Mouse (Mus musculus): ENCODE results near the gene Tbx4. TPM values are rescaled to one million over a fixed set of nuclear protein-coding genes. Genes with fewer than 3 reads are reported as not detected.

Gene Tbx4
- polyA plus RNA-seq, 1 experiment = 0.02 TPM

DNA sequence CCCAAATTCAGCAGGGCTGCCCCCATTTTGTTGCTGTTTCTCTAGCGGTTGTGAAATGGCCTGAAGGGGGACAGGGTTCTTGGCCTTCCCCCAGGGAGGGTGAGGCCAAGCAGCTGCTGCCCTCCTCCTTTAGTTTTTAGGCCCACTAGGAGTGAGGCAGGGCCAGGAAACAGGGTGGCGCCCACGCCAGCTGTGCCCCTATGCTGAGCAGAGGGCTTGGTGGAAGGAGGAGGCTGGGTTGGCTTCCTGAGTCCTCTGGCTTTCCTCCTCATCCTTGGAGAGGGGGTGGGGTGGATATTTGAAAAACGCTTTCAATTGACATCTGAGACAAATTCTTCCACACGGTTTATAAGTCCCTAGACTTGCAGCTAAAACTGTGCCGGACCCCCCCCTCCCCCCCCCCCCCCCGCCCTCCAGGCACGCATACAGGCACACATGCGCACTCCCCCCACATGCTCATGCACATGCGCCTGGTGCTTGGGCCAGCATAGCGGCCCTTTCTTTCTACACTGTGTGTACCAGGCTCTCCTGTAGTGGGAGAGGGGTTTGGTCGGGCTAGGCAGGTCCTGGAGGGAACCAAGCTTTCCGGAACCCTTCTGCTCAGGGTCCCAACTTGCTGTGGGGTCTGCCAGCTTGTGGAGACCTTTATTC, 10.2 kb downstream of the Tbx4 start:
- no peak for TF ChIP-seq MYOG (IDR thresholded peaks at IDR 0.05; ENCODE audit: control insufficient read depth, extremely low read depth, insufficient read length)
- no peaks in the 10 kb centered on the region for H3K79me2 ChIP-seq (ENCODE audit: control insufficient read depth, insufficient read depth)
- peaks cover 75% of the 10 kb centered on the region for H3K27me3 ChIP-seq (ENCODE audit: control insufficient read depth, insufficient read depth, insufficient read length)
- H3K36me3 ChIP-seq (ENCODE audit: control insufficient read depth, insufficient read depth) = no peaks in the 10 kb centered on the region
- no peak overlapping the region for H3K4me3 ChIP-seq (ENCODE audit: insufficient read depth, poor library complexity, severe bottlenecking)
- no peaks in the 10 kb centered on the region for H3K79me3 ChIP-seq (ENCODE audit: low read depth)
- H3ac ChIP-seq (ENCODE audit: control insufficient read depth, insufficient read length, low read depth) = no peak overlapping the region

DNA sequence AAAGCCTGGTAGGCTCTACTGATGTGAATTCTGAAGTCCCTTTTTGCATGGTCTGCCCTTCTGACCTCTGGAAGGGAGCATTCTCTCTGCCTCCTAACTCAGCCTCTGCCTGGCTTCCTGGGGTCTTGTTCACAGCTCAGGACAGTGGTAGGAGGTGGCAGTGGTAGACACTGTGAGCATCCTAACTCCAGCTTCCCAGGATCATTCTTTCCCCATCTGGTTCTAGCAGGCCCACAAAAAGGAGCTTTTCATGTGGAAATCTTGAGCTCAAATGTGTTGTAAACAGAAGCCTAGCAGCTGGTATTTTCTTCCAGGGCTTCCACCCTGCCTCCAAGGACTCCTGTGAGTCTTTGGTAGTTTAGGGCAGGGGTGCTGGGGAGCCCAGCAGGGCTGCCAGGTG, 14.1 kb downstream of the Tbx4 start:
- Histone ChIP-seq H3ac (ENCODE audit: control insufficient read depth, insufficient read length, low read depth) (no peak overlapping the region), H3K4me3 (ENCODE audit: insufficient read depth, poor library complexity, severe bottlenecking) (no peak overlapping the region), H3K79me2 (ENCODE audit: control insufficient read depth, insufficient read depth) (no peaks in the 10 kb centered on the region), H3K36me3 (ENCODE audit: control insufficient read depth, insufficient read depth) (no peaks in the 10 kb centered on the region), H3K27me3 (ENCODE audit: control insufficient read depth, insufficient read depth, insufficient read length) (peaks cover 57% of the 10 kb centered on the region), H3K79me3 (ENCODE audit: low read depth) (no peaks in the 10 kb centered on the region)
- TF ChIP-seq MYOG (IDR thresholded peaks at IDR 0.05; ENCODE audit: control insufficient read depth, extremely low read depth, insufficient read length) (no peak), CEBPB (IDR thresholded peaks at IDR 0.05; ENCODE audit: low read depth) (no peak), CTCF (IDR thresholded peaks at IDR 0.05; ENCODE audit: control insufficient read depth, insufficient read depth, insufficient read length) (no peak), MYOD1 (IDR thresholded peaks at IDR 0.05; ENCODE audit: control insufficient read depth, insufficient read length, low read depth) (no peak), FOSL1 (IDR thresholded peaks at IDR 0.05; ENCODE audit: insufficient read depth, low read length, poor library complexity, severe bottlenecking) (no peak), USF1 (IDR thresholded peaks at IDR 0.05; ENCODE audit: low read depth) (no peak), MAX (IDR thresholded peaks at IDR 0.05) (no peak)

DNA sequence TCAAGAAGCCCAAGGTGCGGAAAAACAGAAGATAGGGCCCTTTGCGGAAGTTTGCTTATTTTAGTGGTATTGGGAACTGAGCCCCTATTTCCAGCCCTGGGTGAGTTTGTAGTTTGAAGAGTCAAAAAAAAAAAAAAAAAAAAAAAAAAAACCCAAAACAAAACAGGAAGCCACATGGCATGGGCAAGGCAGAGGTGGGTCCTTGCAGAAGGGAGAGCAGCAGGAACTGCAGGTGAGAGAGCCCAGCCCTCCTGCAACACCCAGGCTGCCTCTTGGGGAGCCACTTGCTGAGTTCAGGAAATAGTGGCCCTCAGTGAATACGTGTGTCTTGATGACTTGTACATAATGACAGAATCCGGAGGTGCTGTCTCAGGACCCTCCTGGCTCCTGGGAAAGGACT, 23.3 kb downstream of the Tbx4 start:
- no peak for TF ChIP-seq MYOD1 (IDR thresholded peaks at IDR 0.05; ENCODE audit: control insufficient read depth, insufficient read length, low read depth)
- Histone ChIP-seq H3ac (ENCODE audit: control insufficient read depth, insufficient read length, low read depth) (no peak overlapping the region), H3K79me2 (ENCODE audit: control insufficient read depth, insufficient read depth) (no peaks in the 10 kb centered on the region), H3K36me3 (ENCODE audit: control insufficient read depth, insufficient read depth) (no peaks in the 10 kb centered on the region), H3K27me3 (ENCODE audit: control insufficient read depth, insufficient read depth, insufficient read length) (peaks cover 21% of the 10 kb centered on the region), H3K4me3 (ENCODE audit: insufficient read depth, poor library complexity, severe bottlenecking) (no peak overlapping the region), H3K79me3 (ENCODE audit: low read depth) (no peaks in the 10 kb centered on the region)

DNA sequence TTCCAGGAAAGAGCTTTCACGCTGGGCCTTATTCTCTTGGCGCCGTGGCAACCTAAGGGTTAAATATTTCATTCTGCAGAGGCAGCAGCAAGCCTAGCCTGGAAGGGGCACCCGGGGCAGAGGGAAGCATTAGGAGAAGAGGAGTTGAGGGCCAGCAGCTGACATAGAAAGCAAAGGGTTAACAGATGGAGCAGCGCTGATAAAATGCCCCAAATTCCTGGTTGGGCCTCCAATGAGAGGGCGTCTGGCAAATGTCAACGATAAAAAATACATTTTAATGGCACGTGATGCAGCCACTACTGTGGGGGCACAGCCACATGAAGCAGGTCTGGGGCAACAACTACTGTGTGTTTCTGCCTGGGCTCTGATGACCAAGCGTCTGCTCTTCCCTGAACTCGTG, 23.9 kb downstream of the Tbx4 start:
- TF ChIP-seq CEBPB (IDR thresholded peaks at IDR 0.05; ENCODE audit: low read depth) (no peak), FOSL1 (IDR thresholded peaks at IDR 0.05; ENCODE audit: insufficient read depth, low read length, poor library complexity, severe bottlenecking) (no peak), MYOD1 (IDR thresholded peaks at IDR 0.05; ENCODE audit: control insufficient read depth, insufficient read length, low read depth) (no peak), MYOG (IDR thresholded peaks at IDR 0.05; ENCODE audit: control insufficient read depth, extremely low read depth, insufficient read length) (no peak)
- Histone ChIP-seq H3K36me3 (ENCODE audit: control insufficient read depth, insufficient read depth) (no peaks in the 10 kb centered on the region), H3K79me2 (ENCODE audit: control insufficient read depth, insufficient read depth) (no peaks in the 10 kb centered on the region), H3K27me3 (ENCODE audit: control insufficient read depth, insufficient read depth, insufficient read length) (peaks cover 21% of the 10 kb centered on the region), H3K79me3 (ENCODE audit: low read depth) (no peaks in the 10 kb centered on the region), H3K4me3 (ENCODE audit: insufficient read depth, poor library complexity, severe bottlenecking) (no peak overlapping the region), H3ac (ENCODE audit: control insufficient read depth, insufficient read length, low read depth) (no peak overlapping the region)

DNA sequence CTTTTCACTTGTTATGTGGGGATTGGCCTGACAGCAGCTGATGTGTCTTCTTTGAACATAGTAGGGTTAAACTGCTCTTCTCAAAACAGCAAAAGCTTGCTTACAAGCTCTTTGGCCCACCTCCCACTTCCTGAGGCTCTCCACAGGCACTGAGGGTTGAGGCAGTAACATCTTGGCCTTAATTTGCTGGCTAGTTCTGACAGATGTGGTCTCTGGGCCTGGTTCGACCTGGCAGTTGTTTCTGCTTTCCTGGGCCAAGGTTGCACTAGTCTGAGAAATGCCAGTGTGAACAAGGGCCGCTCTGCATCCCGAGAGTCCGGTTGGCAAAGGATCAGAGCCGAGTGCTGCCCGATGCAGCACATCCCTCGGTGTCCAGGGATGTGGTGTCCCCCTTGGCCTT, 27.3 kb downstream of the Tbx4 start:
- no peak overlapping the region for H3K4me3 ChIP-seq (ENCODE audit: insufficient read depth, poor library complexity, severe bottlenecking)
- no peaks in the 10 kb centered on the region for H3K79me3 ChIP-seq (ENCODE audit: low read depth)
- H3K79me2 ChIP-seq (ENCODE audit: control insufficient read depth, insufficient read depth) = no peaks in the 10 kb centered on the region
- TF ChIP-seq CTCF (IDR thresholded peaks at IDR 0.05; ENCODE audit: control insufficient read depth, insufficient read depth, insufficient read length) (no peak), MYOG (IDR thresholded peaks at IDR 0.05; ENCODE audit: control insufficient read depth, extremely low read depth, insufficient read length) (no peak), MYOD1 (IDR thresholded peaks at IDR 0.05; ENCODE audit: control insufficient read depth, insufficient read length, low read depth) (no peak), FOSL1 (IDR thresholded peaks at IDR 0.05; ENCODE audit: insufficient read depth, low read length, poor library complexity, severe bottlenecking) (no peak), MAX (IDR thresholded peaks at IDR 0.05) (no peak), USF1 (IDR thresholded peaks at IDR 0.05; ENCODE audit: low read depth) (no peak), CEBPB (IDR thresholded peaks at IDR 0.05; ENCODE audit: low read depth) (no peak)
- peaks cover 14% of the 10 kb centered on the region for H3K27me3 ChIP-seq (ENCODE audit: control insufficient read depth, insufficient read depth, insufficient read length)
- no peak overlapping the region for H3ac ChIP-seq (ENCODE audit: control insufficient read depth, insufficient read length, low read depth)
- no peaks in the 10 kb centered on the region for H3K36me3 ChIP-seq (ENCODE audit: control insufficient read depth, insufficient read depth)

DNA sequence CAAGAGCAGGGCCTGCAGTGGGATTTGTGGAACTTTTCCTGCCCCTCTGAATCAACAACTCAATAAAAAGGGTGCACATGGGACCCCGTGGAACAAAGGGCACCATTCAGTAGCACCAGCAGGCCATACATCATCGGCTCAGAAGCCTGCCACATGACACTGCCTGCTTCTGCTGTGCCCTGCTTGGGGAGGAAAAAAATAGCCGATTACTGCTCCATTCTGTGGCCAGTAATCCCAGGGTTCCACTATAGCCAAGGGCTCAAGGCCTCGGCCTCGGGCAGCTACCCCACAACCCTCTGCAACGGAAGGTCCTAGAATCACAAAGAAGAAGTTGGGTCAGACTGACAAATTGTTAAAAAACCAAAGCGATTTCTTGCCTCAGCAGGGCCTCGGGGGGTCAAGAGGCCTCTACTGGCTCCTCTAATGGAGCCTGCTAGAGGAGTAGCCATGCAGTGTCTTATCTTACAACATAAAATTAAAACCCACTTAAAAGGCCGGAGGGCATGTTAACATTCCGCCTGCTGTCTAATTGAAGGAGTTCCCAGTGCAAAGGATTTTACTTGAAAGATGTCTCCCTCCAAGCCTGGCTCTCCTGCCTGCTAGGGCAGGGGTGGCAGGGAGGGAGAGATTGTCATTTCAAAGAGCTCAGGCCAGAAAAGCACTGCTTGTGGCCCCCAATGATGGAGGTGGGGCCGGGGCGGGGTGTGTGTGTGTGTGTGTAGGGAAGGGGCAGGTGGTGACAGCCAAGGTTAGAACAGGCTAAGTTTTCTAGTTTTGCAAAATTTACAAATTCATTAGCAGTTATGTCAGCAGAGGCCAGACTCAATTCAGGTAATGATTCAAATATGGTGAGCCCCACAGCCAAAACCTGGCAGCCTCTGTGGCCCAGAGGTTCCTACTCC, 31.1 kb downstream of the Tbx4 start:
- H3K36me3 ChIP-seq (ENCODE audit: control insufficient read depth, insufficient read depth) = no peaks in the 10 kb centered on the region
- H3K79me3 ChIP-seq (ENCODE audit: low read depth) = no peaks in the 10 kb centered on the region
- no peaks in the 10 kb centered on the region for H3K79me2 ChIP-seq (ENCODE audit: control insufficient read depth, insufficient read depth)
- TF ChIP-seq MAX (IDR thresholded peaks at IDR 0.05) (no peak), CEBPB (IDR thresholded peaks at IDR 0.05; ENCODE audit: low read depth) (no peak), FOSL1 (IDR thresholded peaks at IDR 0.05; ENCODE audit: insufficient read depth, low read length, poor library complexity, severe bottlenecking) (no peak), MYOG (IDR thresholded peaks at IDR 0.05; ENCODE audit: control insufficient read depth, extremely low read depth, insufficient read length) (no peak), MYOD1 (IDR thresholded peaks at IDR 0.05; ENCODE audit: control insufficient read depth, insufficient read length, low read depth) (no peak), CTCF (IDR thresholded peaks at IDR 0.05; ENCODE audit: control insufficient read depth, insufficient read depth, insufficient read length) (no peak), USF1 (IDR thresholded peaks at IDR 0.05; ENCODE audit: low read depth) (no peak)
- no peak overlapping the region for H3K4me3 ChIP-seq (ENCODE audit: insufficient read depth, poor library complexity, severe bottlenecking)
- no peak overlapping the region for H3ac ChIP-seq (ENCODE audit: control insufficient read depth, insufficient read length, low read depth)
- peaks cover 9% of the 10 kb centered on the region for H3K27me3 ChIP-seq (ENCODE audit: control insufficient read depth, insufficient read depth, insufficient read length)

All from C2C12 (cell line).